Mouse (Mus musculus) cerebellum, adult 11-12 months (tissue): ENCODE results near the gene Sowaha.
A peak's percentile ranks its signal among the peaks of the same experiment; 100 is the strongest.

Source experiments
- DNase-seq: peaks from one replicate; pipeline ENCODE4 v3.0.0; 2022

Sowaha gene

DNA sequence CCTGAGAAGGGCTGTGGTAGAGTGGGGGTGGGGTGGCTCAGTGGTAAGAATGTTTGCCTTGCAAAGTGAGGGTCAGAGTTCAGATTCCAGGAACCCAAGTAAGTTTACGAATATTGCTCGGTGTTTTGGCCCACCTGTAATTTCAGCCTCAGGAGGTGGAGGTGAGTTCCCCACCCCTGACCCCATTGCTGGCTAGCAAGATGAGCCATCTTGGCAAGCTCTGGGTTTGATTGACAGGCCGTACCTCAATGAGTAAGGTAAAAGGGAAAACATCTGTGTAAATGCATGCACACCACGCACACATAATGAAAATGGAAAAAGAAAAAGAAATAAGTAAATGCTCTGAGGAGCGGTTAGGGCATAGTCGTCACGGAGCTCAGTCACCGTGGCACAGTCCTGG, 24.3 kb upstream of the Sowaha start:
- DNase-seq, result peak; percentile 63

DNA sequence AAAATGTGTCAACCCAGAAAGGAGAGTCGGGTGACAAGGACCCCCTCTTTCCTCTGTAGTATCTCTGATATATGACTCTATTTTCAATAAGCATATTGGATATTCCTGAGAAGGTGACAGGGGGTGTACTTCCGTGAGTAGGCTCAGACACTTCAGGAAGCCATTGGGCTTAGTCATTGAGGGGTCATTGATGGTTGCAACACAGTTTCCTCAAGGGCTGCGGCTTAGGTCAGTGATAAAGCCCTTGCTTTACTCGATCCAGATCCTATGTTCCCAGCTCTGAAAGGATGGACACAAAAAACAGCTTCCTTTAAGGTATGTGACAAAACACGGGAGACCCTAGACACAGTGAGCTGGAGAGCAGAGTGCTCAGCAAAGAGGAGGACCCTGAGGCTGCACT, 23.7 kb upstream of the Sowaha start:
- no peak for DNase-seq

DNA sequence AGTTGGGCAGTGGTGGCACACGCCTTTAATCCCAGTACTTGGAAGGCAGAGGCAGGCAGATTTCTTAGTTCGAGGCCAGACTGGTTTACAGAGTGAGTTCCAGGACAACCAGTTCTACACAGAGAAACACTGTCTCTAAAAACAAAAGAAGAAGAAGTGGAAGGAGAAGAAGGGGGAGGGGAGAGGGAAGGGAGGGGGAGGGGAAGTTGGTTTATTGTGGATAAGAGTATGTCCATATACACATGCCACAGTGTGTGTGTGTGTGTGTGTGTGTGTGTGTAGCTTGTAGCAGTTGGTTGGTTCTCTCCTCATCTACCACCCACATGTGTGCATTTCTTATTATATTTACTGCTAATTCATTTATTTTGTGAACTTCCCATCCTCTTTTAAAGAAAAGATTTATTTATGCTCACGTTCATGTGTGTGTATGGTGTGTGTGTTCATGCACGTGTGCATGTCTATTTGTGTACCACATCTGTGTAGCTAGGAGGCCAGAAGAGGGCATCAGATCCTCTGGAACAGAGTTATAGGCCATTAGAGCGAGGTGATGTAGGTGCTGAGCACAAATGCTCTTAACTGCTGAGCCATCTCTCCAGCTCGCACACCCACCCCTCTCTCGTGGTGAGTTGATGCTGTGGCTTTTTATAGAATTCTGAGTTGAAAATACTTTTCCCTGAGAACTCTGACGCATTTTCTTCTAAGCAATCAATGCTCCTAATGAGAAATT, 22.1 kb upstream of the Sowaha start:
- DNase-seq, result no peak

DNA sequence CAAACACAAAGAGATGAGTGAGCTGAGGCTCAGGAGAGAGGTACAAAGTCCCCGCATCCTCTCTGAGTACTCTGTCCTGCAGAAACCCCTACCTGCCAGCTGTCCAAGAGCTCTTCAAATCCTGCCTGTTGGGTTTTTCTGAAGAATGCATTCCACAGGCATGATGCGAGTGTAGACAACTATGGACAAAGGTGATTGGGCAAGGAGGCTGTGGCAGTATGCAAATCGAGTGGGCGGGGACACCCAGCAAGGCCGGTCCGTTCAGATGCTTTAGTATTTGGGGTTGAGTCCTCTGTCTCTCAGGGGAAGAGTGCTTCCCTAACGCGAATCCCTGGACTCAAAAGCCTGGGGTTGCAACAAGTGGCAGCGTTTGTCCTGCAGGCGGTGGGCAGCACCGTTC, 20.5 kb upstream of the Sowaha start:
- DNase-seq, result no peak

DNA sequence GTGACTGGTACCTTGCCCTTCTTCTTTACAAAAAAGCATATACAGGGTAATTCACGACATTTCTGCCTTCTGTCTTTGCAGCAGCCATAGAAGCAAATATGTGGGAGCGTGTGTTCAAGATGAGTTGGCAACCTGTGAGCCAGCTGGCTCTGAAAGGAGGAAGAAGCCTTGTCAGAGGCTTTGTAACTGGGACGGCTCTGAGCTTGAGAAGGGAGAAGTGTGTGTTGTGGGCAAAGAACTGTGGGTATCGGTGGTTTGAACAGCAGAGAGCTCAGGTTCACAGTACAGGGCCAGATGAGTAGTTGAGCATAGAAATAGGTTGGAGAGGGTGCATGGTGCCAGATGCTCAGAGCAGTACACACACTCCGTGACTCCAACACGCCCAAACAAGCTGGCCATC, 16.9 kb upstream of the Sowaha start:
- DNase-seq, result no peak

DNA sequence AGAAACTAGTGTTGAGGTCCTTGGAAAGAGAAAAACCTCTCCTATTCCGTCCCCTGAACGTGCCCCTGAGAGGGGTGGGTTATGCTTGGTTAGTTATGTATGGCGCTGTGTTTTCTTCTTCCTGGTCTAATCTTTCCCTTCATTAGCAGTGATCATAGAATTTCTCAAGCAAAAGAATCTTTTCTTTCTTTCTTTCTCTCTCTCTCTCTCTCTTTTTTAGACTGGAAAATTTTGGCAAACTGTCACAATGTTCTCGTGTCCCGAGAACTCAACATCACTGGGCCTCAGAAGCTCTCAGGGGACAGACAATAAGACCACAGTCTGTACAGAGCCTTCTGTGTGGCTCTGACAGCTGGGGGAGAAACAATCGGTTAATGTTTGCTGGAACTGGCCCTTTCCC, 15.3 kb upstream of the Sowaha start:
- no peak for DNase-seq

DNA sequence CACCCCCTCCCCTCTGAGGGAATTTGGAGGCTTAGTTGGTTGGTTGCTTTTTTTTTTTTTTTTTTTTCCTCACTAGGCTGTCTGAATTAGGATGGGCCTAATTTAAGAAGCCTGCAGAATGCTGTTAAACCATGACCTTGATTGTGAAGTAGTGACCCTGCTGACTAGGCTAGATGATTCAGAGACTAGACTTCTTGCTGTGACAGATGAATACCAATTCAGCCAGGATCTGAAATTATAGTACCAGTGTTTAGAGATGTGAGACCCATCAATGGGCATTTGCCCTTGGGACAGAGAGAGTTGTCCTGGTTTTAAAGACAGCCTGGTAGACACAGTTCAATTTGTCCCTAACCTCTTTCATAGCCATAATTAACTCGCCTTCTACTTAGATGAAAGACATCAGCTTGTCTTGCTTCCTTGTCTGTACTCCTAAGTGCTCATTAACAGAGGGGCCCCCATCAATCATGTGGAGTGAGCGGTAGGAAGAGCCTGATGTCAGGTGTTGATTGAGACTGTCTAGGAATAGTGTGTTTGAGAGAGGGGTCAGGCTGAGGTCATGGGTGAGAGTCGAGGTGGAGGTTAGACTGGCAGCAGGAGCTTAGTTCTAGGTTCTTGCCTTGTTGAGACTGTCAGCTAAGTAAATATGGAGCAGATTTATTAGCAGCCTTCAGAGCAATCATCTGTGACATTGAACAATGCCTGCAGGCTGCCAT, 13.3 kb upstream of the Sowaha start:
- no peak for DNase-seq

DNA sequence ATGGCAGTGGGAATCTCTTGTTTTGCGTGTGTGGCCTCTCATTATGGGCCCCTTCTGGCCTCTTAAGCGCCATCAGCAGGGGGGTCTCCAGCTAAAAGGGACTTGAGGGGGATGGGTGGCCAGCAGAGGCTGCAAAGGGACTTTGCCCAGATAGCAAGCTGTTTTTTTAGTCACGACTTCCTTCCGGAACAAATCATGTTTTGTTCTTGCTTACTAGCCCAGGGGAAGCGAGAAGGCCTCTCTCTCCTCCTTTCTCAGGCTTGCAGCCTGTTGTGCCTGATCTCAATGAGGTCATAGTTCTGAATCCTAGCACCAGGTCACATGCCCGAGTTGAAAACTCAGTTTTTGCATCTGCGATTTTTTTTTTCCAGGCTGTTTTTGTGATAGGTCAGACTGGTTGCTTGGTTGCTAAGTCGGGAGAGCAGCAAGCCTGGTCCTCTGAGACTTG, 11.9 kb upstream of the Sowaha start:
- no peak for DNase-seq

DNA sequence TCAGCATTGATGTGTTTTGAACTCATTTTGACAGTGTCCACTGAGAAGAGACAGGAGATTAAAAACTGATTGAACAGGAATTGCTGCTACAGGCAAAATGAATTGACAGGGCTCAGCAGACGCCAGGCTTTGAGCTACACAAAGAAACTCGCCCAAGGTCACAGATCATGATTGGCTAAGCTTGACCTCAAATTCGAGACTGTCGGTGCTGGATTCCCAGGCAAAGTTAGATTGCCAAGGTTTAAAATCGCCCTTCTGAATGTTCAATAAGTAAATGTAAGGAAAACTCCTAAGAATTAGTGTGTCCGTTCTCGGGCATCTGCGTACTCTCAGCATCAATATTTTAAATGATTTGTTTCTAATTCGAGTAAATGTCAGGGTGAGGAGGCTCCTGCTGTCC, 9.3 kb upstream of the Sowaha start:
- DNase-seq, result no peak

DNA sequence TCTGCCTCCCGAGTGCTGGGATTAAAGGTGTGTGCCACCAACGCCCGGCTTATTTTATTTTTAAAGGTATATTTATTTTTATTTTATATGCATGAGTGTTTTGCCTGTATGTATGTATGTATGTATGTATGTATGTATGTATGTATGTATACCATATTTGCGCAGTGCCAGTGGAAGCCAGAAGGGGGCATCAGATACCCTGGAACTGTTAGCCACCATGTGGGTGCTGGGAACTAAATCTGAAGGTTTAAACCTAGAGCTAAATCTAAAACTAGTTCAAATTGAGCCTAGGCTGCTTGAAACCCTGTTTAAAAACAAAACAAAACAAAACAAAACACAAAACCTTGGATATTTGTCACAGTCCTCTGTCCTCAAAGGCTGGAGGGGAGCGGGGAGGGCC, 8.9 kb upstream of the Sowaha start:
- no peak for DNase-seq

DNA sequence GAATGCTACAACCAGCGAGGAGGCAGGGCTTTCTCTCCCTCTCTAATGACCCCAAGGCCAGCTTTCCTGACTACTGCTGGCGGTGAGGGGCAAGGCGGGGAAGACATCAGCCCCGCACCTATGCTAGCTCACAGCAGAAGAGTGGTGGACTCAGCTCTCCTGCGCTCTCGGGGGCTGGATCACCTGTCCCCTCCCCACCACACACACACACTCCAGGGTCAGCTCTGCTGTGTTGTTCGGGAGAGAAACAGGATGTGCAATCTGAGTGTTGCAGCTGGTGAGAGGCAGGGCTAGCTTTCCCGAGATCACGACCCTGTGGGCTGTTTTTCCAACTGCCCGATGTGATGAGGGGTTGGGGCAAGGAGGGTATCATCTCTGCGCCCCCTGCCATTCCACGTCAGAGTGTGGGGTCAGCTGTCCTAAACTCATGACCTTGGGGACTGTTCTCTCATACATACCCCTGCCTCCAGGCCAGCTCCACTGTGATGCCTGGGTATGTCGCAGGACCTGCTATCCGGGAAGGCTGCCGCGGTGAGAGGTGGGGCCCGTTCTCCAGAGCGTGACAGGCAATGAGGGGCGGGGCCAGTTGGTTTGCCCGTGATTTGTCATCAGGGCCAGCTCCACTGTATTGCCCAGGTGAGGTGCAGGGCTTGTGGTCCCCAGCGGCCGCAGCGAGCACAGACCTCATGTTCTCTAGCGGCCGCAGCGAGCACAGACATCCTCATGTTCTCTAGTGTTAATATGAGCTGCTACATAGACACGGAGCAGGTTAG, 6.9 kb upstream of the Sowaha start:
- DNase-seq, result peak; percentile 91

DNA sequence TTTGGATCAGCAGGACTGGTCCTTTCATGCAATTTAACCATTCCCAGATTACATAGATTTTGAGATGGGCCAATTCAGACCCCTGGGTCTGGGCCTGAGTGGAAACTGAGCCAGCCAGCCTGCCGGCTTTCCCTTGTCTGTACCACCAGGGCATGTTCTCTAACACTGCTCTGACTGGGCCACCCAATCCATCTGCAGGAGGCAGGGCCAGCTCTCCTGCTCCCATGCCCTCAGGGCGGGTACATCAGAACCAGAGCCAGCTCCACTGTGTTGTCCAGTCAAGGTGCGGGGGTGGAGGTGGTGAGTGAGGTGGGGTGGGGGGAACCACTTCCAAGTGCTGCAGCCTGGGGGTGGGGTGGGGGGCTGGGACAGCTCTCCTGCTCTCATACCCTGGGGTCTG, 6.3 kb upstream of the Sowaha start:
- no peak for DNase-seq

DNA sequence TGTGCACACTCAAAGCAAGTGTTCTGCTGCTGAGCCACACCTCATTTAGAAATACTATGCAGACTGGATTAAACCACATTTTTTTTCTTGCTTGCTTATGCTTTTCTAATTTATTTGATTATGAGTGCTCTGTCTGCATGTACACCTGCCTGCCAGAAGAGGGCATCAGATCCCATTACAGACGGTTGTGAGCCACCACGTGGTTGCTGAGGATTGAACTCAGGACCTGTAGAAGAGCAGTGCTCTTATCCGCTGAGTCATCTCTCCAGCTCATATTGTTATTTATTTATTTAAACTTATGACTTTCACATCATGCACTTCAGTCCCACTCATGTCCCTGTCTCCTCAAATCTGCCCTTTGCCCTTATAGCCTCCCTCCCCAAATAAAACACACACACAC, 5.6 kb upstream of the Sowaha start:
- DNase-seq, result no peak

DNA sequence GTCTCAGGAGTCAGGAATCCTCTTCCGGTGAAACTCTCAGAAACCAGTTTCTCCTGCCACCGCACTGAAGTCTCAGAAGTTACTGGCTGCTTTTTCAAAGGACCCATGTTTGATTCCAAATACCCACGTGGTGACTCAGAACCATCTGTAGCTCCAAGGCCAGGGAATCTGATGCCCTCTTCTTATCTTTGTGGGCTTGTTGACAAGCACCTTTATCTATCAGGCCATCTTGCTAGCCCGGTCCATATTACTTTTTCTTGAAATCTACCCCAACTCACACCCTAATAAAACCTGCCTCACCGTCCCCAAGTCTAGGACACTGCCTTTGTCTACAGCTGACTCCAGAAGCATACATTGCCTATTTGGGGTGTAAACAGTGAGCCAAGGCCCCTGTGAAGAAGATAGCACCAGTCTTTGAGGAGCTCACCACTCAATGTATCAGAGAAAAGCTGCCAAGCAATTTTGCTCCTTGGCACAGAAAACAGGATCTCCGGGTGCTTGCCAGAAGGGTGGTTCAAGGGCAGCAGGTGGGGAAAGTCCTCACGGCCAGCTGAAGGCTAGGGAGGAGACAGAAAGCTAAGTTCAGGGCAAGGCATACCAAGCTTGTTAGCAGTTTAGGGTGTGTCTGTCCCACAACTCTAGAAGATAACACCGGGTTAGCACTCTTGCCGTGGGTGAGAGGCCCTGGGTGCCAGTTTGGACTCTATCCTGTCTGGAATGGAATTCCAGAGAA, 3.3 kb upstream of the Sowaha start:
- DNase-seq, result peak; percentile 77

DNA sequence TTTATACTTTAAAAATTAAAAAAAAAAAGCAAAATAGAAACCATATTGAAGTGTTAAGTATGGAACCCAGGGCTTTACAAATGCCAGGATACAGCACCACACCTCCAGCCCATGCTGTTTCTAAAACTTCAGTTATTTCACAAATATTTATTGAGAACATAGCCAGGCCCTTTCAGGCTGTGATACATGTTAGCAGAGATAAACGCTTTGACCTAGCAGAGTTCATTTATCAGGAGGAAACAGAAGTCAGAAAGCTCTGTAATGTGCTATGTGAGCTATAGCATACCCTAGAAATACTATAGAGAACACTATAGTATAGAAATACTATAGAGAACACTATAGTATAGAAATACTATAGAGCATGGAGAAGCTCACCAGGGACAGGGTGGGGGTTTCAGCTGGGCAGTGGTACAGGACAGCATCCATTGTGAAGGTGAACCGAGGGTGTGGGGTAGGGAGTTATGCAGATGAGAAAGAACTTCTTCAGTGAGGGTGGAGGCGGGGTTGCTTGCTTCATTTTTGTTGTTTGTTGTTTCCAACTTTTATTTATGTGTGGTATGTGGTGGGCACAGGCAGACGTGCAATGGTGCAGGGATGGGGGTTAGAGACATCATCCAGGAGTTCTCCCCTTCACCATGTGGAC, 1.1 kb upstream of the Sowaha start:
- no peak for DNase-seq

DNA sequence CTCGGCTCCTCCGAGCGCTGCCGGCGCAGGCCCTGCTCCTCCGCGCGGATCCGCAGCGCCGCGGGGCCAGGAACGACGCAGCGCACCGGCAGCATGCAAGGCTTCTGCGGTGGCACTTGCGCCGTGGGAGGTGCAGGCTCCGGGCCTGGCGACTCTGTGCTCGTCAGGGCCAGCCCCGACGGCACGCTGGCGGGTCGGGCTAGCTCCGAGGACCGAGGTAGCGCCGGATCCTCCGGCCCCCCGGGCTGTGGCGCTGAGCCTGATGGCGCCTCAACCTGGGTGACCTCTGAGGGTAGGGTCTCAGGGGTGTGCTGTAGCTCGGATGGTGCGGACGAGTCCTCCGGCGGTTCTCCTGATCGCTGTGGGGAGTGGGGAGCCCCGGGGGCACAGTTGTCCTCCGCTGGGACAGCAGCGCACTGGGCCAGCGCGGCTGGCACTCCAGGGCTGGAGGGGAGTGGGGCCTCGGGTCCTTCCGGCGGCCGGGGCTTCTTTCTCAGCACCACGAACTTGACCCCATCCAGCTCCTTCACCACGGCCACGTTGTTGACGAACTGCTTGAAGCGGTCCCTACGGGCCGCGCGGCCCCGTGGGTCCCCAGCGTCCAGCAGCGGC, 797 bp downstream of the Sowaha start:
- DNase-seq, result peak; percentile 64

DNA sequence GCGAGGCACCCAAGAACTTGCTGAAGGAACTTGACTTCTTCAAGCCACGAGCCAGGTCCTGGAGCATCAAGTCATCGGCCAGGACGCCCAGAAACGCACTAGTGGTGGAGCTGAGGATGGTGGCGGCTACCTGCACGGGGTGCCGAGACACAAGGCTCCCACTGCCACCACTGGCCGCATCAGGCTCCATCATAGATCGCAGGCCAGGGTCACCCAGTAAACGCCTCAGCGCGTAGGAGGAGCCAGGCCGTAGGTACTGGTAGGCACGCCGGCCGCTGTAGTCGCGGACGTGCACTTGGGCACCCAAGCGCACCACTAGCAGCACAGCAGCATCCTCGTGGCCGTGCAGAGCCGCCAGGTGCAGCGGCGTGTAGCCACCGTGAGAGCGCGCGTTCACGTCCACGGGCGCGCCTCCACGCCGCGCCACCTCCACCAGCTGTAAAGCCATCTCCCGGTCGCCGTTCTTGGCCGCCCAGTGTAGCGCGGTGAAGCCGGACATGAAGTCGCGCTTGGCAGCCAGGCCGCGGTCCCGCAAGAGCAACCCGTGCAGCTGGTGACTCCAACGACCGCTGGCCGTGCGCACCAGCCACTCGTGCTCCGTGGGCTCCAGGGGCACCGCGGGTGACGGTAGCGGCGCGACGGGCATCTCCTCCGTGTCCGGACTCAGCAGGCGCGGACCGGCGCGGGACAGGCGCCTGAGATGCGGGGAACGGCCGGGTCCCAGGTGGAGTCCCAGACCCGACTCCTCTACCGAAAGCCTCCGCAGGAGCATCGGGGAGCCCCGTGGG, 1.5 kb downstream of the Sowaha start:
- peak; percentile 63 for DNase-seq

DNA sequence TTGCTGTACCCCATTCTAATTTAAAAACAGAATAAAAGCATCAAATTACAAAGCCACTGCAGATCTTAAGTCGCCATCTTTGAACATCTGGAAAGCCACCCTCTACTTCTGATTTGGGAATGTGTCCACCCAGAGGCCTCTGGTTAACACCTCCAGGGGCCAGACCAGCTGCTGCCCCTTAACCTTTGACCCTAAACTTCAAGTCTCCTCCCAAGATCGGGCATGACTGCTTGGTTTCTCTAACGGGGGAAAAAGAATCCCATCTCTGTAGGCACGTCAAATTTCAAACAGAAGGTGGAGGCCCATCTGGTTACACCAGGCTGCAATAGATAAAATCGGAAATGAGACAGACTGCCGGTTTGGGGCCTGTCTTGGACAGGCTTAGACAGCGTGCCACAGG, 2.2 kb downstream of the Sowaha start:
- no peak for DNase-seq

DNA sequence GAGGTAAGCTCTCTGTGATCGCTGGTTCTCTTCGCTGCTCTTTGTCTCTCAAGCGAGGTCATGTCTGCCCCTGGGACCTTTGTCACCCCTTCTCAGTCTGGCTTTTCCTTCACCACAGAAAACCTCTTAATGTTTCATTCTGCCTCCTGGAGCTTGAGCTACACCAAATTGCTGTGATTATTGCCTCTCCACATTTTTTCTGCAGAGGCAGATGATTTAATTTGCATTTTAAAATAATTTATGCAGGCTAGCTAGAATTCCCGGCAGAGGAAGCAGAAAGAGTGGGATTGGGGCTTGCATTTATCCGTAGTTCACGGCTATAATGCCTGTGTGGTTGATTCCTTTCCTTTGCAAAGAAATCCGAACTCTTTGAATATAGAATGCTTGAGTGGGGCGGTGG, 4.5 kb downstream of the Sowaha start:
- no peak for DNase-seq

DNA sequence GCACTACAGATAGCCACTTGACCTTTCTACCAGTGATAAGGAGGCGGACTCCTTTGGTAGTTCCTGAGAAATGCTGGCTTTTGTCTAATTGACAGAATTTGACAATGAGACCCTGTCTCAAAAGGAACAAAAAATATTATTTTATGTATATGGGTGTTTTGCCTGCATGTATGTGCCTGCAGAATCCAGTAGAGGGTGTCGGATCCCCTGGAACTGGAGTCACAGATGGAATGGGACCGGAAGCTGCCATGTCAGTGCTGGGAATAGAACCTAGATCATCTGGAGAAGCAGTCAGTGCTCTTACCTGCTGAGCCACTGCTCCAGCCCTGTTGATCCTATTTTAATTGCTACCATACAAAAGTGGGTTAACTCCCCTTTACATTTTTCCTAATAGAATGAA, 7.4 kb downstream of the Sowaha start:
- DNase-seq, result no peak

DNA sequence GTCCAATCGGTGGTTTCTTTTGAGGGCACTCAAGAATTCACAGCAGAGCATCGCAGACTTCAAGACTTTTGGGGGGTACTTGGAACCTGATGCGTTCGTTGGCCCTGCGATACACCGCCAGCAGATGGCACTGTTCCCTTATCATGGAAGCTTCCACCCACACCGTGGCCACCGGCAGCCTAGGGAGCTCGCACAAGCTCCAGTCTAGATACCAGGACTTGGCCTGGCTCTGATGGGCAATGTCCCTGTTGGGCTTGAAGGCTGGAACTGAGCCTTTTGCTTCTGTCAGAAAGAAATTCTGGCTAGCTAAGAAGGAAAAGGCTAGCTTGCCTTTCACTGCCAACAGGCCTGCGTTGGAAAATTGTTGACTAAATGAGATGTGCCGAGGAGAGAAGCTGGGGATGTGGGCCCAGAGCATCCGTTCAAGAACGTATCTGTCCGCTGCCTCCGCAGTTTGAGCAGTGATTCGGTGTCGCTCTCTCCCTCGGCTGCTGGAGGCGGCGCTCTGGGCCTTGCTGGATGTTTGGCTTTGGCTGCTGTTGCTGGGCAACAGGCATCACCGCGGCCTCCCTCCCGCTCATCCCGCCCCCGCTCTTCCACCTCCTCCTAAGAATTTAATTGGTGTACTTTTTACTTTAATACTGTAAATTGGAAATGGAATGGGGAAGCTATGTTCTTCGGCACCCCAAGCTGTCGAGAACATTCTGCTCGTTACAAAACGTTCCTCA, 9.9 kb downstream of the Sowaha start, which contains the start of gene Gm9837:
TSS of gene Gm9837 (minus strand) at position 512 of the 728 bp plus-strand sequence.
- DNase-seq, result peak; percentile 92
